Mouse (Mus musculus) neural tube, embryonic 15.5 days (tissue): ENCODE data around the gene Zfp456. TPM values are rescaled to one million over a fixed set of nuclear protein-coding genes. Genes with fewer than 3 reads are reported as not detected.

ENCODE experiments used
- ATAC-seq: fragments of 200-750 bp; cut with Nextera tagmentation; 2 replicates; pipeline ENCODE4 v1.8.0; 2017; ENCODE audit warnings: mild to moderate bottlenecking, moderate TSS enrichment, moderate library complexity; ENCODE audit not compliant: low FRiP score
- H3K27ac ChIP-seq: fragments of 300-500 bp; sonication (generic); replicated peaks from 2 replicates; pipeline ENCODE4 v1.5.1; 2015; ENCODE audit warnings: mild to moderate bottlenecking, inconsistent platforms
- H3K27me3 ChIP-seq: fragments of 300-500 bp; sonication (generic); replicated peaks from 2 replicates; pipeline ENCODE4 v1.6.1; 2015; ENCODE audit warnings: inconsistent platforms
- H3K36me3 ChIP-seq: fragments of 300-500 bp; sonication (generic); 2 replicates; pipeline ENCODE4 v1.6.1; 2015; ENCODE audit warnings: inconsistent platforms
- H3K4me1 ChIP-seq: fragments of 300-500 bp; sonication (generic); 2 replicates; pipeline ENCODE4 v1.6.1; 2015; ENCODE audit warnings: inconsistent platforms
- H3K4me2 ChIP-seq: fragments of 300-500 bp; sonication (generic); 2 replicates; pipeline ENCODE4 v1.6.1; 2015; ENCODE audit warnings: inconsistent platforms, mild to moderate bottlenecking, moderate library complexity
- H3K4me3 ChIP-seq: fragments of 300-500 bp; sonication (generic); replicated peaks from 2 replicates; pipeline ENCODE4 v1.5.1; 2015; ENCODE audit warnings: mild to moderate bottlenecking, inconsistent platforms
- H3K9ac ChIP-seq: fragments of 300-500 bp; sonication (generic); replicated peaks from 2 replicates; pipeline ENCODE4 v1.6.1; 2015; ENCODE audit warnings: mild to moderate bottlenecking, inconsistent platforms
- H3K9me3 ChIP-seq: fragments of 300-500 bp; sonication (generic); replicated peaks from 2 replicates; pipeline ENCODE4 v1.6.1; 2016; ENCODE audit warnings: inconsistent platforms
- WGBS: fragments of 180-500 bp; shearing (Covaris S2); methylation state at CpG from one replicate; pipeline ENCODE4 v1.1.7; 2015; ENCODE audit warnings: mixed read lengths; 5-methylcytosine and 5-hydroxymethylcytosine counted together
- polyA plus RNA-seq: library from polyadenylated mRNA; unstranded; fragments of >200 nt; fragmentation: Nextera tagmentation; extraction: Ambion mirVana; gene quantifications from 2 replicates; pipeline ENCODE4 v1.2.1, GENCODE M21; 2015

Gene Zfp456
- polyA plus RNA-seq, 1 experiment from 2014 or later, result 0.65 TPM

- H3K27me3 ChIP-seq, result no peaks in the 10 kb centered on the region
- H3K36me3 ChIP-seq, result no peaks in the 10 kb centered on the region
- H3K9ac ChIP-seq, result no peak overlapping the region
- no peak overlapping the region for H3K4me2 ChIP-seq
- ATAC-seq, result no peak
- no peaks in the 10 kb centered on the region for H3K9me3 ChIP-seq
- no peak overlapping the region for H3K4me3 ChIP-seq
- H3K4me1 ChIP-seq, result no peaks in the 10 kb centered on the region
- H3K27ac ChIP-seq, result no peak overlapping the region
These were observed 23.8 kb downstream of the Zfp456 start for GRCm38 (mm10) chr13:67351854-67352253.

DNA sequence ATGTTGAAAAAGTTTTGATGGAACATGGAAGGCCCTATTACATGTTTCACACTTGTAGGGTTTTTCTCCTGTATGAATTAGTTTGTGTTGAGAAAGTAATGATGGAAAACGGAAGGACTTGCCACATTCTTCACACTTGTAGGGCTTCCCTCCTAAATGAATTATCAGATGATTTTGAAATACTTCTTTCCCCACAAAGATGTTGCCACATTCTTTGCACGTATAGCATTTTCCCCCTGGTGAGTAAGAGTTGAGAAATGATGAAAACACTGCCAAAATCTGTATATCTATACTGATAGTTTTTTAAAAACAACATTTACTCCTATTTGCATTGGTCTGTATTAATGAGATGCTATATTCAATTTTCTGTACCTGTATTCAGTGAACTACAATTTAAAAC lies 32.2 kb downstream of the Zfp456 start:
- H3K9ac ChIP-seq, result no peak overlapping the region
- no peaks in the 10 kb centered on the region for H3K9me3 ChIP-seq
- ATAC-seq, result no peak
- H3K36me3 ChIP-seq, result no peaks in the 10 kb centered on the region
- WGBS, result 89% methylated on average over 2 of the region's 2 CpGs
- no peaks in the 10 kb centered on the region for H3K4me1 ChIP-seq
- H3K4me2 ChIP-seq, result no peak overlapping the region
- no peaks in the 10 kb centered on the region for H3K27me3 ChIP-seq
- no peak overlapping the region for H3K27ac ChIP-seq
- H3K4me3 ChIP-seq, result no peak overlapping the region

- Histone ChIP-seq H3K4me1 (peaks cover 12% of the 10 kb centered on the region), H3K27ac (no peak overlapping the region)
These were observed 42.7 kb downstream of the Zfp456 start for GRCm38 (mm10) chr13:67332877-67333276.

GRCm38 (mm10) chr13:67332019-67332724 lies 43.4 kb downstream of the Zfp456 start, which contains the start of gene Zfp595:
Gene Zfp595, minus strand, starts transcription at chr13:67332570.
- Histone ChIP-seq H3K9ac (peak within 1 kb of the TSS; percentile 57), H3K4me3 (peak within 1 kb of the TSS; percentile 57)
- 19% methylated on average over 17 of the region's 17 CpGs for WGBS

More at GRCm38 (mm10) chr13:67332877-67333276, 42.7 kb downstream of the Zfp456 start:
- 80% methylated on average over 1 of the region's 1 CpGs for WGBS
- peak overlapping the region; percentile 57 for H3K9ac ChIP-seq
- H3K4me2 ChIP-seq, result peak overlapping the region; percentile 85
- peak overlapping the region; percentile 57 for H3K4me3 ChIP-seq
- no peaks in the 10 kb centered on the region for H3K27me3 ChIP-seq
- ATAC-seq, result peak; percentile 46; the same call in 1 of the 2 replicates
- H3K9me3 ChIP-seq, result no peaks in the 10 kb centered on the region
- H3K36me3 ChIP-seq, result no peaks in the 10 kb centered on the region

More at GRCm38 (mm10) chr13:67332019-67332724, 43.4 kb downstream of the Zfp456 start, which contains the start of gene Zfp595:
- Histone ChIP-seq H3K27me3 (no peaks in the 10 kb centered on the region), H3K27ac (peak within 1 kb of the TSS; percentile 45), H3K36me3 (no peaks in the 10 kb centered on the region), H3K9me3 (no peaks in the 10 kb centered on the region), H3K4me1 (peaks cover 12% of the 10 kb centered on the region), H3K4me2 (peak within 1 kb of the TSS; percentile 85)
- ATAC-seq, result peak; percentile 94

Other genes starting within 250 kb of the Zfp456 start
- gene Rsl1, start 202.6 kb downstream of the Zfp456 start, polyA plus RNA-seq, result 6.2 and 7.0 TPM in 2 replicates
- gene Zfp455, start 181.3 kb downstream of the Zfp456 start, polyA plus RNA-seq, result 1.8 and 2.6 TPM in 2 replicates
- gene Zfp458, start 97.3 kb downstream of the Zfp456 start, polyA plus RNA-seq, result 4.8 and 4.9 TPM in 2 replicates
- gene Zfp457, start 69.3 kb downstream of the Zfp456 start, polyA plus RNA-seq, result 1.7 and 2.0 TPM in 2 replicates
- 1.7 and 2.0 TPM in 2 replicates for gene Zfp595, start 43.2 kb downstream of the Zfp456 start, polyA plus RNA-seq
- not detected in 2 replicates for gene Gm28044, start 15.3 kb downstream of the Zfp456 start, polyA plus RNA-seq
- 0.56 and 0.77 TPM in 2 replicates for gene Zfp953, start 15.2 kb downstream of the Zfp456 start, polyA plus RNA-seq
- gene Gm28041, start 77 bp downstream of the Zfp456 start, polyA plus RNA-seq, result 0.27 TPM in 1 of 2 replicates, not detected in the other
- gene Zfp429, start 24.0 kb upstream of the Zfp456 start, polyA plus RNA-seq, result 4.0 and 5.5 TPM in 2 replicates
- gene Zfp459, start 45.6 kb upstream of the Zfp456 start, polyA plus RNA-seq, result 0.50 and 1.6 TPM in 2 replicates
- gene Zfp874a, start 75.8 kb upstream of the Zfp456 start, polyA plus RNA-seq, result 5.1 and 7.6 TPM in 2 replicates
- gene Zfp874b, start 108.4 kb upstream of the Zfp456 start, polyA plus RNA-seq, result 2.5 and 3.7 TPM in 2 replicates
- gene Zfp58, start 124.7 kb upstream of the Zfp456 start, polyA plus RNA-seq, result 10.4 and 11.2 TPM in 2 replicates
- not detected in 2 replicates for gene Gm26965, start 150.3 kb upstream of the Zfp456 start, polyA plus RNA-seq
- gene Zfp87, start 150.4 kb upstream of the Zfp456 start, polyA plus RNA-seq, result 30.4 and 37.0 TPM in 2 replicates
- 13.1 and 13.2 TPM in 2 replicates for gene Zfp748, start 178.0 kb upstream of the Zfp456 start, polyA plus RNA-seq
- gene Zfp729b, start 233.9 kb upstream of the Zfp456 start, polyA plus RNA-seq, result 4.8 and 4.9 TPM in 2 replicates